9 mouse cellular contexts compared by ENCODE assay signal in genomic region chr11:115746762-115747161, GRCm38 (mm10). TPM values are rescaled to one million over a fixed set of nuclear protein-coding genes. Genes with fewer than 3 reads are reported as not detected.
A peak's percentile ranks its signal among the peaks of the same experiment; 100 is the strongest.
DNase-seq lines count a peak whose midpoint lies in the region; ATAC-seq and TF ChIP-seq lines count a peak whose summit lies in the region.
"Had no signal": no experiment of that assay in that cellular context is flagged by ENCODE, and none has a peak within 500 bp of the region (broad histone marks: within the 10 kb centered on the region; RNA-seq: fewer than 3 reads in every experiment).

No protein-coding gene starts in this region.

- in situ Hi-C loops in CH12.LX (cut with MboI; ENCODE audit: low pct_ligation_motif_present, low pct_unique_long_range_greater_than_20kb, low sequenced_read_pairs), result no loop called here

- no peak for ATAC-seq in hindbrain, embryonic 11.5 days (ENCODE audit: low FRiP score)
- no peak for ATAC-seq in forebrain, embryonic 14.5 days
- no peak for ATAC-seq in midbrain, embryonic 13.5 days

- H3K36me3 ChIP-seq in hindbrain, embryonic 10.5 days, result no peaks in the 10 kb centered on the region
- no peaks in the 10 kb centered on the region for H3K36me3 ChIP-seq in hindbrain, embryonic 11.5 days (ENCODE audit: control insufficient read depth, insufficient read depth, low read length)
- no peaks in the 10 kb centered on the region for H3K36me3 ChIP-seq in CH12.LX (replicated peaks in 1 of 2; ENCODE audit: control insufficient read depth in 1 of 2, insufficient read depth in 1 of 2, low read length in 1 of 2)
- no peaks in the 10 kb centered on the region for H3K36me3 ChIP-seq in forebrain, embryonic 14.5 days (ENCODE audit: control insufficient read depth, insufficient read depth, low read length)
- H3K36me3 ChIP-seq in midbrain, embryonic 13.5 days, result no peaks in the 10 kb centered on the region
- H3K36me3 ChIP-seq: embryonic facial prominence, embryonic 12.5 days had no signal

- no peaks in the 10 kb centered on the region for H3K27me3 ChIP-seq in hindbrain, embryonic 10.5 days (ENCODE audit: insufficient read depth, poor library complexity, severe bottlenecking)
- H3K27me3 ChIP-seq in hindbrain, embryonic 11.5 days (ENCODE audit: control insufficient read depth, insufficient read depth, low read length), result no peaks in the 10 kb centered on the region
- H3K27me3 ChIP-seq in CH12.LX (replicated peaks), result peaks cover 7% of the 10 kb centered on the region
- no peaks in the 10 kb centered on the region for H3K27me3 ChIP-seq in forebrain, embryonic 14.5 days (replicated peaks; ENCODE audit: control insufficient read depth, insufficient read depth, low read length)
- no peaks in the 10 kb centered on the region for H3K27me3 ChIP-seq in midbrain, embryonic 13.5 days
- H3K27me3 ChIP-seq: embryonic facial prominence, embryonic 12.5 days had no signal

- 61% methylated on average over 8 of the region's 8 CpGs for WGBS in hindbrain, embryonic 10.5 days
- 64% methylated on average over 8 of the region's 8 CpGs for WGBS in hindbrain, embryonic 11.5 days
- 51% methylated on average over 8 of the region's 8 CpGs for WGBS in forebrain, embryonic 14.5 days
- WGBS in midbrain, embryonic 13.5 days, result 54% methylated on average over 8 of the region's 8 CpGs

- no peaks in the 10 kb centered on the region for H3K79me2 ChIP-seq in CH12.LX (replicated peaks; ENCODE audit: control insufficient read depth, extremely low read depth, insufficient read depth, poor library complexity, severe bottlenecking)

- no peak for TF ChIP-seq EP300 in CH12.LX (IDR thresholded peaks at IDR 0.05; ENCODE audit: low read length)

- TF ChIP-seq CTCF in CH12.LX (conservative IDR thresholded peaks at IDR 0.05 in 1 of 2, IDR thresholded peaks at IDR 0.05 in 1 of 2; ENCODE audit: low read depth in 2 of 2, low read length in 2 of 2), result no peak

- no peak for DNase-seq in hindbrain, embryonic 10.5 days (ENCODE audit: low spot score)
- no peak for DNase-seq in hindbrain, embryonic 11.5 days (ENCODE audit: low spot score)
- no peak for DNase-seq in CH12.LX (ENCODE audit: extremely low read depth)
- DNase-seq in forebrain, embryonic 14.5 days (ENCODE audit: low spot score), result no peak
- DNase-seq in cerebellum, adult 9-10 months, result no peak
- DNase-seq in ovary, postnatal 14 days (ENCODE audit: low spot score), result no peak
- no peak for DNase-seq in cerebellum, adult 11-12 months

- H3K27ac ChIP-seq in hindbrain, embryonic 10.5 days, result peak overlapping the region; percentile 77
- H3K27ac ChIP-seq in hindbrain, embryonic 11.5 days (ENCODE audit: low read depth, low read length), result no peak overlapping the region
- H3K27ac ChIP-seq in CH12.LX (ENCODE audit: insufficient read depth, low read depth), result no peak overlapping the region
- no peak overlapping the region for H3K27ac ChIP-seq in forebrain, embryonic 14.5 days (ENCODE audit: low read depth, low read length)
- H3K27ac ChIP-seq in midbrain, embryonic 13.5 days, result no peak overlapping the region
- H3K27ac ChIP-seq: embryonic facial prominence, embryonic 12.5 days had no signal

- no peak overlapping the region for H3K9ac ChIP-seq in hindbrain, embryonic 11.5 days (ENCODE audit: low read depth, low read length)
- no peak overlapping the region for H3K9ac ChIP-seq in CH12.LX (ENCODE audit: insufficient read depth, low read depth)
- no peak overlapping the region for H3K9ac ChIP-seq in forebrain, embryonic 14.5 days (ENCODE audit: low read length)
- H3K9ac ChIP-seq in midbrain, embryonic 13.5 days (replicated peaks), result no peak overlapping the region
- H3K9ac ChIP-seq: embryonic facial prominence, embryonic 12.5 days had no signal

- TF ChIP-seq RAD21 in CH12.LX (IDR thresholded peaks at IDR 0.05; ENCODE audit: low read depth, low read length), result no peak

- dilution Hi-C loops in CH12.LX (cut with MboI; ENCODE audit: extremely low pct_ligation_motif_present, extremely low pct_unique_long_range_greater_than_20kb, low sequenced_read_pairs), result no loop called here

- H3K4me3 ChIP-seq in hindbrain, embryonic 10.5 days, result no peak overlapping the region
- H3K4me3 ChIP-seq in hindbrain, embryonic 11.5 days (ENCODE audit: low read depth, low read length), result no peak overlapping the region
- no peak overlapping the region for H3K4me3 ChIP-seq in CH12.LX (replicated peaks in 1 of 3; ENCODE audit: low read depth in 2 of 3, low read length in 2 of 3, poor library complexity in 1 of 3)
- H3K4me3 ChIP-seq in forebrain, embryonic 14.5 days (ENCODE audit: low read depth, low read length), result no peak overlapping the region
- no peak overlapping the region for H3K4me3 ChIP-seq in midbrain, embryonic 13.5 days (replicated peaks)

- H3K4me1 ChIP-seq in hindbrain, embryonic 10.5 days (replicated peaks), result peaks cover 15% of the 10 kb centered on the region
- H3K4me1 ChIP-seq in hindbrain, embryonic 11.5 days (replicated peaks; ENCODE audit: control insufficient read depth, insufficient read depth, low read length), result 0 out of 2 replicates have a peak, but pooled peaks cover 2% of the 10 kb centered on the region
- H3K4me1 ChIP-seq in CH12.LX (ENCODE audit: control insufficient read depth in 1 of 2, insufficient read depth in 2 of 2), result 0 out of 4 replicates have a peak, but pooled peaks cover 3 to 4% of the 10 kb centered on the region in 2 experiments
- H3K4me1 ChIP-seq in forebrain, embryonic 14.5 days (ENCODE audit: control insufficient read depth, insufficient read depth, low read length), result no peaks in the 10 kb centered on the region
- H3K4me1 ChIP-seq in midbrain, embryonic 13.5 days (replicated peaks), result 0 out of 2 replicates have a peak, but pooled peaks cover 8% of the 10 kb centered on the region
- H3K4me1 ChIP-seq: embryonic facial prominence, embryonic 12.5 days had no signal

- no peaks in the 10 kb centered on the region for H3K9me3 ChIP-seq in hindbrain, embryonic 10.5 days
- H3K9me3 ChIP-seq in hindbrain, embryonic 11.5 days (ENCODE audit: control insufficient read depth, low read length), result no peaks in the 10 kb centered on the region
- H3K9me3 ChIP-seq in CH12.LX (replicated peaks; ENCODE audit: low read length), result peaks cover 4% of the 10 kb centered on the region
- H3K9me3 ChIP-seq in forebrain, embryonic 14.5 days (replicated peaks; ENCODE audit: control insufficient read depth, low read length), result no peaks in the 10 kb centered on the region
- H3K9me3 ChIP-seq in midbrain, embryonic 13.5 days, result no peaks in the 10 kb centered on the region
- H3K9me3 ChIP-seq: embryonic facial prominence, embryonic 12.5 days had no signal

- no peak overlapping the region for H3K4me2 ChIP-seq in hindbrain, embryonic 11.5 days (replicated peaks; ENCODE audit: low read depth, low read length)
- H3K4me2 ChIP-seq in CH12.LX (ENCODE audit: insufficient read depth, low read depth, poor library complexity, severe bottlenecking), result peak overlapping the region; percentile 27; the same call in 1 of the 2 replicates
- H3K4me2 ChIP-seq in forebrain, embryonic 14.5 days (ENCODE audit: low read length), result peak overlapping the region; percentile 43
- H3K4me2 ChIP-seq in midbrain, embryonic 13.5 days (replicated peaks), result peak overlapping the region; percentile 37; the same call in 1 of the 2 replicates

- no peak for TF ChIP-seq POLR2A in CH12.LX (IDR thresholded peaks at IDR 0.05; ENCODE audit: low read depth, low read length)

TF ChIP-seq in CH12.LX, 34 proteins besides CTCF, POLR2A, EP300 and RAD21:
- TF ChIP-seq RCOR1 (conservative IDR thresholded peaks at IDR 0.05; ENCODE audit: low read depth, low read length) (no peak), MXI1 (IDR thresholded peaks at IDR 0.05; ENCODE audit: low read depth, low read length) (no peak), MAFK (IDR thresholded peaks at IDR 0.05; ENCODE audit: insufficient replicate concordance, low read length) (0 out of 2 replicates have a peak, but pooled peaks have one; percentile 8)

RNA-seq across cellular contexts. Expression of gene Tmem94, which starts 18.5 kb away (rescaled TPM):
- 42.0 and 47.4 TPM in 2 replicates for polyA plus RNA-seq in hindbrain, embryonic 10.5 days (2016; fragmentation: Nextera tagmentation; extraction: Ambion mirVana)
- 15.5 and 16.4 TPM in 2 replicates for polyA plus RNA-seq in hindbrain, embryonic 11.5 days (2014; fragmentation: Nextera tagmentation; extraction: Ambion mirVana)
- 19.0 and 27.4 TPM in 2 replicates for total RNA-seq in CH12.LX (2012; rRNA removed)
- total RNA-seq in CH12.LX (2014; rRNA removed), result 4.8 and 6.4 TPM in 2 replicates
- polyA plus RNA-seq in CH12.LX (2012; ENCODE audit: insufficient read length, low read depth), result 13.5 and 15.0 TPM in 2 replicates
- 12.4 and 19.6 TPM in 2 replicates for polyA plus RNA-seq in forebrain, embryonic 14.5 days (2014; fragmentation: Nextera tagmentation; extraction: Ambion mirVana)
- 29.9 and 31.0 TPM in 2 replicates for polyA plus RNA-seq in midbrain, embryonic 13.5 days (2015; fragmentation: Nextera tagmentation; extraction: Ambion mirVana)

RNA-seq across cellular contexts. Expression of gene Grb2, which starts 38.4 kb away (rescaled TPM):
- polyA plus RNA-seq in hindbrain, embryonic 10.5 days (2016; fragmentation: Nextera tagmentation; extraction: Ambion mirVana), result 92.7 and 119 TPM in 2 replicates
- 76.7 and 79.2 TPM in 2 replicates for polyA plus RNA-seq in hindbrain, embryonic 11.5 days (2014; fragmentation: Nextera tagmentation; extraction: Ambion mirVana)
- total RNA-seq in CH12.LX (2012; rRNA removed), result 63.6 and 67.7 TPM in 2 replicates
- 110 and 117 TPM in 2 replicates for total RNA-seq in CH12.LX (2014; rRNA removed)
- 228 and 241 TPM in 2 replicates for polyA plus RNA-seq in CH12.LX (2012; ENCODE audit: insufficient read length, low read depth)
- polyA plus RNA-seq in forebrain, embryonic 14.5 days (2014; fragmentation: Nextera tagmentation; extraction: Ambion mirVana), result 108 and 113 TPM in 2 replicates
- polyA plus RNA-seq in midbrain, embryonic 13.5 days (2015; fragmentation: Nextera tagmentation; extraction: Ambion mirVana), result 165 and 176 TPM in 2 replicates
